Mouse (Mus musculus): Measurements from ENCODE around the gene Grxcr1.

Gene Grxcr1

GRCm38 (mm10) chr5:68087174-68087573, 55.5 kb downstream of the Grxcr1 start:
- DNase-seq (ENCODE audit: low read depth, low spot score) = no peak

- DNase-seq (ENCODE audit: low read depth, low spot score) = no peak
Observed at GRCm38 (mm10) chr5:68093085-68093484, 61.5 kb downstream of the Grxcr1 start.

- DNase-seq (ENCODE audit: low read depth, low spot score) = no peak
Observed at GRCm38 (mm10) chr5:68097665-68098624, 66.3 kb downstream of the Grxcr1 start.

- no peak for DNase-seq (ENCODE audit: low read depth, low spot score)
Observed at GRCm38 (mm10) chr5:68112430-68113036, 80.9 kb downstream of the Grxcr1 start.

- DNase-seq (ENCODE audit: low read depth, low spot score) = no peak
Observed at GRCm38 (mm10) chr5:68120880-68121279, 89.2 kb downstream of the Grxcr1 start.

GRCm38 (mm10) chr5:68122883-68123282, 91.2 kb downstream of the Grxcr1 start:
- no peak for DNase-seq (ENCODE audit: low read depth, low spot score)

GRCm38 (mm10) chr5:68125478-68125877, 93.8 kb downstream of the Grxcr1 start:
- DNase-seq (ENCODE audit: low read depth, low spot score) = no peak

- peak; percentile 56 for DNase-seq (ENCODE audit: low read depth, low spot score)
Observed at GRCm38 (mm10) chr5:68128421-68128820, 96.8 kb downstream of the Grxcr1 start.

- no peak for DNase-seq (ENCODE audit: low read depth, low spot score)
Observed at GRCm38 (mm10) chr5:68128821-68129608, 97.4 kb downstream of the Grxcr1 start.

GRCm38 (mm10) chr5:68146818-68147217, 115.2 kb downstream of the Grxcr1 start:
- DNase-seq (ENCODE audit: low read depth, low spot score) = no peak

- DNase-seq (ENCODE audit: low read depth, low spot score) = no peak
Observed at GRCm38 (mm10) chr5:68149946-68150345, 118.3 kb downstream of the Grxcr1 start.

GRCm38 (mm10) chr5:68150347-68151043, 118.9 kb downstream of the Grxcr1 start:
- no peak for DNase-seq (ENCODE audit: low read depth, low spot score)

GRCm38 (mm10) chr5:68162503-68162902, 130.9 kb downstream of the Grxcr1 start:
- DNase-seq (ENCODE audit: low read depth, low spot score) = no peak

GRCm38 (mm10) chr5:68165954-68166353, 134.3 kb downstream of the Grxcr1 start:
- DNase-seq (ENCODE audit: low read depth, low spot score) = no peak
